Mouse (Mus musculus) hematopoietic stem cell, adult 5-6 weeks (primary cell): ENCODE results near the gene Emid1. TPM values are rescaled to one million over a fixed set of nuclear protein-coding genes. Genes with fewer than 3 reads are reported as not detected.

Source experiments
- ATAC-seq, 2 experiments: fragments of 125-278 bp in 1 of 2; replicated peaks in 1 of 2; 2 replicates each; pipeline ENCODE4 v1.8.0; 2016 to 2017; ENCODE audit warnings: inconsistent platforms in 2 of 2, mild to moderate bottlenecking in 2 of 2, moderate number of reproducible peaks in 2 of 2, low read depth in 1 of 2, moderate TSS enrichment in 1 of 2; ENCODE audit not compliant: low FRiP score in 2 of 2, poor library complexity in 2 of 2, severe bottlenecking in 2 of 2, insufficient read depth in 1 of 2, low TSS enrichment in 1 of 2
- total RNA-seq: library from RNA; stranded (forward); fragments of 172-1452, 232-1000 nt; gene quantifications from 2 replicates; pipeline ENCODE4 v1.2.3, GENCODE M21; 2017

Emid1 gene
- total RNA-seq, 1 experiment from 2014 or later: 16.0 TPM

DNA sequence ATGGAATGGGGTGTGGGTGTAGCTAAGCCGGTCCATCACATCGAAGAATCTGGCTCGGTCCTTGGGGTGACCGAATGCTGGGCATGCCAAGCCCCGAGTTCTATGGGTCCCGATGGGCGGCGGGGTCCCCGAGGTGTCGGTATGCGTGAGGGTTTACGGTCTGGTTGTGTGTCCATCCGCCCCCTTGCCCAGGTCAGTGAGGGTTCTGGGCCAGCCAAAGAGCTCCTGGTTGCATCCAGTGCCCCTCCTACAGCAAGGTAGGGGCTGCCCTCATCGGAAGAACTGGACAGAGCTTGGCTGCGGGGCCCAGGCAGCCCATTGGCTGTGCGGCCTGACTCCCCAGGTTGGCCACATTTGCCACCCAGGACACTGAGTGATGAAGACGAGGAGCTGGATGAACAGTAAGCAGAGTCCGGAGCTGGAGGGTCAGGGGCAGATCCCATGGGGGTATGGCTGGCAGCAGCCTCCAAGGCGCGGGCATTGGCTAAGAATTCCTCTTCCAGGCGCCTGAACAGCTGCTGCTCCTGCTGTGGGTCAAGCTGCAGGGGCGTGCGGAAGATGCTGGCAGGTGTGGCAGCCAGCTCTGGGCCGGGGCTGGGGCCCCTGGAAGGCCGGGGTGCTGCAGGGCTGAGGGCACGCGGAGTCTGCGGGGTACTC, 91.2 kb downstream of the Emid1 start:
- no peak for ATAC-seq

DNA sequence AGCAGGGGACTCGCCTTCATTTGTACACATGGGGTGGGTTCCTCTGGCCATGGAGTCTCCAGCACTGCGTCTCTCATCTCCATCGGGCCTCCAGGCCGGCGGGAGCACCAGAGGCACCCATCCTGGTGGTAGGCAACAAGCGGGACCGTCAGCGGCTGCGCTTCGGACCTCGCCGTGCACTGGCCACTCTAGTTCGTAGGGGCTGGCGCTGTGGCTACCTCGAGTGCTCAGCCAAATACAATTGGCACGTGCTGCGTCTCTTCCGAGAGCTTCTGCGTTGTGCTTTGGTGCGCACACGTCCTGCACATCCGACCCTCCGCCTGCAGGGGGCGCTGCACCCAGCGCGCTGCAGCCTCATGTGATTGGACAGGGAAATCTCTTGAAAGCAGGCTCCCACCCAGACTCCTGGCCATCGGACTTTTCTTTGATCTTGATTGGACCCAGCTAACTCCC, 92.3 kb downstream of the Emid1 start:
- ATAC-seq: no peak

DNA sequence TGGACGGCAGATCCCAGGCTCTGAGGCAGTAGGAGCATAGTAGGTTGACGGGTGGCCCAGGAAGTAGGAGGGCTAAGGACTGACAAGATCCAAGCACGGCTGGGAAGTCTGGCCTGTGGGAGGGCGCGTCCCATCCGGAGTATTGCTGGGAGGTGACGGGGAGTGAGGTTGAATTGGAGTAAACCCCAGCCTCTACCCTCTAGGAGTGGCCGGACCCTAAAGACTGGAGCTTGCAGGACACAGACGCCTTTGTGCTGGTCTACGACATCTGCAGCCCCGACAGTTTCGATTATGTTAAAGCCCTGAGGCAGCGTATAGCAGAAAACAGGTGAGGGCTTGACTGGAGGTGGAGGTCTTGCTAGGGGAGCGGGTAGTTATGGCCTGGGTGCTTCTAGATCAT, 92.8 kb downstream of the Emid1 start:
- ATAC-seq: no peak

- ATAC-seq: no peak
Observed at GRCm38 (mm10) chr11:5058783-5059182, 93.3 kb downstream of the Emid1 start.

DNA sequence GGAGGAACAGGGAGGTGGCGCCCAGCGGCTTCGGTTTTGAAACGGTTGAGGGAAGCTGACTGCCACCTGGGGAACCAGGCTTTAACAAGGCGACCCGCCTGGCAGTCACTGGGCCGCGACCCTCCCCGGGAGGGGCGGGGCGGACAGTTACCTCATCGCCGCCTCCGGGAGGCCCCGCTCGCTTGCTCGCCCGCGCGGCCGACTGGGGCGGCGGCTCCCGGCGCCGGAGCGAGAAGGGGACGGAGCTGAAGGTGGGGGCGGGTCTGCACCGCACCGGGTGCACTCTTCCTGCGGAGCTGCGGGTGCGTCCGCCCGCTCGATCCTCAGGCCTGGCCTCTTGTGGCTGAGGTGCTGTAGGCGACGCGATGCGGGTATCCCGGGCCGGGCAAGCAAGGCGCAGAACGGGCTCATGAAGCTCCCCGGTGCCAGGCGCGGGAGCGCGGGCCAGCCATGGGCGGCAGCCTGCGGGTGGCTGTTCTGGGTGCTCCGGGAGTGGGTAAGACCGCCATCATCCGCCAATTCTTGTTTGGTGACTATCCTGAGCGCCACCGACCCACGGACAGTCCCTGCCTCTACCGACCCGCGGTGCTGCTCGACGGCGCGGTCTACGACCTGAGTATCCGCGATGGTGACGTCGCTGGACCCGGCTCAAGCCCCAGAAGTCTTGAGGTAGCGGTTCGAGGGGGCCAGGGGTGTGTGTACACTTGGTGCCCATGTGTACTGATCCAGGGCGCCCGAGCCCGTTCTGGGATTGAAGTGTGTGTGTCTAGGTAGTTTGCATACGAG, 94.0 kb downstream of the Emid1 start, which contains the start of gene Rasl10a:
Gene Rasl10a (plus strand): TSS at position 273 of the 786 bp plus-strand sequence.
- peak; percentile 5 to 8; a peak in 1 of 4 replicates for ATAC-seq

DNA sequence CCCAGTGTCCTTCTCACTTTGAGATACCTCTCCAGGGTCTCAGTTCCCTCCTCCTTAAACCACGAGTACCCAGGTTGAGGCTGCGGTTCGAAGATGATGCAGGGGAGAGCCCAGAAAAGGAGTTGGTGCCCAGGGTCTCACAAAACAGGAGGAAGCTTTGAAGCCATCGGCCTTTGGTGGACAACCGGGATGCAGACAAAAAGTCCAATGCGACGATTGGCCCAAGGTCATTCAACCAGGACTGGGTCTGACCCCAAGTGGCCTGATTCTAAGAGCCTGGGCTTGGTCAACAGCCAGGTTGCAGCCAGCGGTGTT, 94.6 kb downstream of the Emid1 start:
- ATAC-seq: no peak

GRCm38 (mm10) chr11:5057064-5057463, 95.0 kb downstream of the Emid1 start:
- ATAC-seq: no peak

Other genes starting within 250 kb of the Emid1 start
- gene Nefh, start 204.2 kb downstream of the Emid1 start, total RNA-seq: 11.9 and 19.6 TPM in 2 replicates
- gene Ap1b1, start 165.4 kb downstream of the Emid1 start, total RNA-seq: 45.0 and 80.8 TPM in 2 replicates
- not detected in 2 replicates for gene Rasl10a, start 94.1 kb downstream of the Emid1 start, total RNA-seq
- 1.2 and 1.7 TPM in 2 replicates for gene Gas2l1, start 86.9 kb downstream of the Emid1 start, total RNA-seq
- gene Rhbdd3, start 53.3 kb downstream of the Emid1 start, total RNA-seq: 18.3 and 31.9 TPM in 2 replicates
- 658 and 663 TPM in 2 replicates for gene Ewsr1, start 53.0 kb downstream of the Emid1 start, total RNA-seq
- 6.3 and 8.3 TPM in 2 replicates for gene Kremen1, start 109.3 kb upstream of the Emid1 start, total RNA-seq